In genomic region chr7:16639028-16639427, GRCm38 (mm10) we compare ENCODE assay signal across 10 mouse cellular contexts. TPM values are rescaled to one million over a fixed set of nuclear protein-coding genes. Genes with fewer than 3 reads are reported as not detected.
DNase-seq lines count a peak whose midpoint lies in the region; ATAC-seq and TF ChIP-seq lines count a peak whose summit lies in the region.
"Had no signal": no experiment of that assay in that cellular context is flagged by ENCODE, and none has a peak within 500 bp of the region (broad histone marks: within the 10 kb centered on the region; RNA-seq: fewer than 3 reads in every experiment).

No protein-coding gene starts in this region.

- H3K36me3 ChIP-seq in lung, embryonic 14.5 days (ENCODE audit: insufficient read depth) = no peaks in the 10 kb centered on the region

- WGBS in lung, embryonic 14.5 days = 55% methylated on average over 3 of the region's 3 CpGs
- 42% methylated on average over 3 of the region's 3 CpGs for WGBS in lung, adult 2 months

- no peaks in the 10 kb centered on the region for H3K9me3 ChIP-seq in lung, embryonic 14.5 days (ENCODE audit: low read depth, low read length)

- no peak overlapping the region for H3K4me3 ChIP-seq in lung, embryonic 14.5 days (ENCODE audit: low read depth, low read length)
- no peak overlapping the region for H3K4me3 ChIP-seq in lung, adult 2 months (replicated peaks; ENCODE audit: extremely low read depth, low read depth, low read length)

- no peaks in the 10 kb centered on the region for H3K27me3 ChIP-seq in lung, embryonic 14.5 days (ENCODE audit: insufficient read depth, low read length)

- TF ChIP-seq POLR2A in lung, adult 2 months (IDR thresholded peaks at IDR 0.05; ENCODE audit: borderline replicate concordance, extremely low read depth, low read depth, low read length) = no peak

- no peaks in the 10 kb centered on the region for H3K4me1 ChIP-seq in lung, embryonic 14.5 days (ENCODE audit: insufficient read depth)
- no peaks in the 10 kb centered on the region for H3K4me1 ChIP-seq in lung, adult 2 months (ENCODE audit: control insufficient read depth, insufficient read depth, low read length)

- H3K9ac ChIP-seq in lung, embryonic 14.5 days = no peak overlapping the region

- no peak overlapping the region for H3K27ac ChIP-seq in lung, embryonic 14.5 days (ENCODE audit: low read depth)

- H3K4me2 ChIP-seq in lung, embryonic 14.5 days = no peak overlapping the region

- no peak for TF ChIP-seq CTCF in lung, embryonic 14.5 days (IDR thresholded peaks at IDR 0.05; ENCODE audit: low read depth)
- no peak for TF ChIP-seq CTCF in lung, adult 2 months (IDR thresholded peaks at IDR 0.05; ENCODE audit: insufficient read depth, low read length)

- ATAC-seq in lung, embryonic 14.5 days (ENCODE audit: insufficient read depth) = peak; percentile 24; the same call in 1 of the 2 replicates
- ATAC-seq in CD4-positive, CD25-positive, alpha-beta regulatory T cell, adult 4 months = no peak

- peak; percentile 19 to 38 for DNase-seq in cerebellum, adult 18-20 months
- no peak for DNase-seq in cerebellum, adult 11-12 months
- DNase-seq in lung, embryonic 14.5 days = peak; percentile 68
- DNase-seq in lung, adult 2 months = no peak
- DNase-seq in gastrocnemius, adult 8-10 months (ENCODE audit: low spot score in 2 of 2) = peak; percentile 85 to 94
- peak; percentile 60 for DNase-seq in lung, postnatal 10 days
- DNase-seq in layer of hippocampus, postnatal 36 days = no peak

RNA-seq across cellular contexts. Expression of gene Arhgap35, which starts 24.2 kb away (rescaled TPM):
- 29.6 and 30.5 TPM in 2 replicates for polyA plus RNA-seq in lung, embryonic 14.5 days (2014; fragmentation: Nextera tagmentation; extraction: Ambion mirVana)
- polyA plus RNA-seq in lung, adult 2 months (2012; rRNA removed) = 22.3 and 27.2 TPM in 2 replicates
- total RNA-seq in gastrocnemius, adult 8-10 months (2022) = 10 to 100 TPM; 18.1 to 27.8 (median 23.0) TPM
- total RNA-seq in layer of hippocampus, postnatal 36 days (2021) = 100 to 1,000 TPM; 129 to 133 TPM
- polyA plus RNA-seq in CD4-positive, CD25-positive, alpha-beta regulatory T cell, adult 4 months (2017; shearing (Covaris generic)) = 1 to 10 TPM; 2.7 to 3.1 TPM

RNA-seq across cellular contexts. Expression of gene Ceacam15, which starts 36.5 kb away (rescaled TPM):
- polyA plus RNA-seq in lung, embryonic 14.5 days (2014; fragmentation: Nextera tagmentation; extraction: Ambion mirVana) = not detected in 2 replicates
- not detected in 2 replicates for polyA plus RNA-seq in lung, adult 2 months (2012; rRNA removed)
- total RNA-seq in gastrocnemius, adult 8-10 months (2022) = not detected
- not detected for total RNA-seq in layer of hippocampus, postnatal 36 days (2021)
- 1 to 10 TPM in 1 of 2 experiments, under 1 TPM in 1; 0.91 to 1.2 TPM for polyA plus RNA-seq in CD4-positive, CD25-positive, alpha-beta regulatory T cell, adult 4 months (2017; shearing (Covaris generic))
- total RNA-seq: left cerebral cortex, postnatal 10 days had no signal
- polyA plus RNA-seq: C2C12 had no signal

Comparison
In these comparisons a context has a peak if more than half of its experiments do, and no peak if none do; other contexts are left out.
1. DNase-seq: peak in cerebellum, adult 18-20 months (2 of 2), lung, embryonic 14.5 days (single experiment), gastrocnemius, adult 8-10 months (2 of 2) and lung, postnatal 10 days (single experiment); none in cerebellum, adult 11-12 months (single experiment), lung, adult 2 months (single experiment) and layer of hippocampus, postnatal 36 days (0 of 2).